Mouse (Mus musculus) erythroblast, embryonic 14.5 days (primary cell): ENCODE measurements around the gene Cdk1.

Experiments
- GATA1 ChIP-seq: IDR thresholded peaks from 2 replicates; pipeline ENCODE4 v1.6.1; 2012; ENCODE audit warnings: low read length, inconsistent platforms, mixed read lengths
- TAL1 ChIP-seq: IDR thresholded peaks from 3 replicates; pipeline ENCODE4 v1.6.1; 2012; ENCODE audit warnings: low read length, inconsistent platforms, mixed read lengths

GRCm38 (mm10) chr10:69331231-69331630 lies 21.5 kb downstream of the Cdk1 start:
- no peak for TF ChIP-seq GATA1
- TF ChIP-seq TAL1: no peak
